Mouse (Mus musculus): Measurements from ENCODE around the gene Fsip1. TPM values are rescaled to one million over a fixed set of nuclear protein-coding genes. Genes with fewer than 3 reads are reported as not detected.

Fsip1 gene
- not detected in 2 replicates for polyA plus RNA-seq (2011; ENCODE audit: insufficient read depth, insufficient read length, low replicate concordance, missing spikeins)

DNA sequence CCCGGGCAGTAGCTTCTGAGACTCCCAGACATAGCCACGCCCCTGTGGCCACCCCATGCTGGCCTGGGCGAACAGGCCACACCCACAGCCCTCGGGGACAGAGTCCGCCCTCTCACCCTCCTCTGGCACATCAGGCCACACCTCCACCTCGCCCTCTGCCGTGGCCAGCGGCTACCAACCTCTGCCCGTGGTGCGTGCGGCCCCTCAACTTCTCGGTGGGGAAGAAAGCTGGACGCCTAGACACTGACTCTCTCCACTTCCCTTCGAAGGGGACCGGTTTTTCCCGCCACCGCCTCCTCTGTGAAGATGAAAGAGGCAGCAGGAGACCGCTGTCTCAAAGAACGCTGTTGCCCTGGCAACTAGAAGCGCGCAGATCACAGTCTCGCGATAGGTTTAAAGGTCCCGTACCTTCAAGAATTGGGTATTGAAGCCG, at the start of gene Fsip1:
Fsip1 (minus strand) TSS at position 346 of the 433 bp plus-strand sequence.
- WGBS = 4% methylated on average over 25 of the region's 25 CpGs
- TF ChIP-seq POLR2A (IDR thresholded peaks at IDR 0.05; ENCODE audit: borderline replicate concordance, control insufficient read depth, low read depth, low read length) (no peak), CTCF (IDR thresholded peaks at IDR 0.05; ENCODE audit: control insufficient read depth, insufficient read depth, low read length) (no peak)
- H3K27ac ChIP-seq (ENCODE audit: control insufficient read depth, insufficient read depth, low read depth, low read length, poor library complexity) = no peak within 1 kb of the TSS
- H3K4me1 ChIP-seq (ENCODE audit: control insufficient read depth, insufficient read depth, low read length) = peaks cover 2% of the 10 kb centered on the region
- peak within 1 kb of the TSS; percentile 71 for H3K4me3 ChIP-seq (replicated peaks; ENCODE audit: control insufficient read depth, low read depth, low read length)

- H3K4me1 ChIP-seq (ENCODE audit: control insufficient read depth, insufficient read depth, low read length) = peaks cover 1% of the 10 kb centered on the region; the same call in 1 of the 2 replicates
- WGBS = 10% methylated on average over 3 of the region's 3 CpGs
- TF ChIP-seq CTCF (IDR thresholded peaks at IDR 0.05; ENCODE audit: control insufficient read depth, insufficient read depth, low read length) (no peak), POLR2A (IDR thresholded peaks at IDR 0.05; ENCODE audit: borderline replicate concordance, control insufficient read depth, low read depth, low read length) (no peak)
- no peak overlapping the region for H3K4me3 ChIP-seq (replicated peaks; ENCODE audit: control insufficient read depth, low read depth, low read length)
- H3K27ac ChIP-seq (ENCODE audit: control insufficient read depth, insufficient read depth, low read depth, low read length, poor library complexity) = no peak overlapping the region
Measured at GRCm38 (mm10) chr2:118306522-118306895, 49.7 kb upstream of the Fsip1 start.

- Histone ChIP-seq H3K4me3 (replicated peaks; ENCODE audit: control insufficient read depth, low read depth, low read length) (no peak overlapping the region), H3K4me1 (ENCODE audit: control insufficient read depth, insufficient read depth, low read length) (peaks cover 1% of the 10 kb centered on the region; the same call in 1 of the 2 replicates), H3K27ac (ENCODE audit: control insufficient read depth, insufficient read depth, low read depth, low read length, poor library complexity) (no peak overlapping the region)
- TF ChIP-seq POLR2A (IDR thresholded peaks at IDR 0.05; ENCODE audit: borderline replicate concordance, control insufficient read depth, low read depth, low read length) (no peak), CTCF (IDR thresholded peaks at IDR 0.05; ENCODE audit: control insufficient read depth, insufficient read depth, low read length) (no peak)
- 61% methylated on average over 7 of the region's 7 CpGs for WGBS
Measured at GRCm38 (mm10) chr2:118305827-118306521, 49.2 kb upstream of the Fsip1 start.

DNA sequence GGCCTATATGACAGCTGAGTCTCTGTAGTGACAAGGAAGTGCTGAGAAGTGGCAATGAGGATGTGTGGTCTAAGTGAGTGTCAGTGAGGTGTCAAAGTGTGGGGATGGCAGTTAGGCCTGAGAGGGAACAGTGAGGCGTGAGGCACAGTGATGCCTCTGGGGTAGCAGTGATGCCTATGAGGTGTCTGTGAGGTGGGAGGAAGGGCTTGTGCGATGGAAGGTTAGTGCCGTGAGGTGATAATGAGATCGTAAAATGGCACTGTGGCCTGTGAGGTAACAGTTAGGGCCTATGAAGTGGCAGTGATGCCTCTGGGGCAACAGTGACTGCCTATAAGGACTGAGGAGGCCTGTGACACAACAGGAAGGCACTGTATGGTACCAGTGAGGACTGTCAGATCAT, 46.7 kb upstream of the Fsip1 start:
- TF ChIP-seq CTCF (IDR thresholded peaks at IDR 0.05; ENCODE audit: control insufficient read depth, insufficient read depth, low read length) (no peak), POLR2A (IDR thresholded peaks at IDR 0.05; ENCODE audit: borderline replicate concordance, control insufficient read depth, low read depth, low read length) (no peak)
- no peak overlapping the region for H3K27ac ChIP-seq (ENCODE audit: control insufficient read depth, insufficient read depth, low read depth, low read length, poor library complexity)
- 80% methylated on average over 4 of the region's 4 CpGs for WGBS
- no peak overlapping the region for H3K4me3 ChIP-seq (replicated peaks; ENCODE audit: control insufficient read depth, low read depth, low read length)
- H3K4me1 ChIP-seq (ENCODE audit: control insufficient read depth, insufficient read depth, low read length) = peaks cover 1% of the 10 kb centered on the region; the same call in 1 of the 2 replicates

DNA sequence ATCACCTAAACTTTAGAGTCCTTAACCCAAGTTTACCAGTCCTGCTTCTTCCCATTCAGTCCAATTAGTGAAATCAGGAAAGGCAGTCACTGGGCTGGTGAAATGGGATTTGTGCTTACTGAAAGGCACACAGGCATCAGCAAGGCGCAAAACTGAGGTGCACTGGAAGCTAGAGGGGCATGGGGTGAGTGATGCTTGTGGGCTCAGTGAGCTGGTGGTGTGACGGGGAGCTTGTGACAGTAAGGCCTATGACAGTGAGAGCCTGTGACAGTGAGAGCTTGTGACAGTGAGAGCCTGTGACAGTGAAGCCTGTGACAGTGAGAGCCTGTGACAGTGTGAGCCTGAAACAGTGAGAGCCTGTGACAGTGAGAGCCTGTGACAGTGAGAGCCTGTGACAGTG, 44.9 kb upstream of the Fsip1 start:
- WGBS = 83% methylated on average over 2 of the region's 2 CpGs

GRCm38 (mm10) chr2:118301041-118301545, 44.3 kb upstream of the Fsip1 start:
- WGBS = 77% methylated on average over 8 of the region's 8 CpGs
- Histone ChIP-seq H3K4me3 (replicated peaks; ENCODE audit: control insufficient read depth, low read depth, low read length) (no peak overlapping the region), H3K27ac (ENCODE audit: control insufficient read depth, insufficient read depth, low read depth, low read length, poor library complexity) (no peak overlapping the region), H3K4me1 (ENCODE audit: control insufficient read depth, insufficient read depth, low read length) (no peaks in the 10 kb centered on the region)
- TF ChIP-seq CTCF (IDR thresholded peaks at IDR 0.05; ENCODE audit: control insufficient read depth, insufficient read depth, low read length) = no peak
- TF ChIP-seq POLR2A (IDR thresholded peaks at IDR 0.05; ENCODE audit: borderline replicate concordance, control insufficient read depth, low read depth, low read length) = no peak

More for the DNA sequence above, 44.9 kb upstream of the Fsip1 start:
- Histone ChIP-seq H3K4me3 (replicated peaks; ENCODE audit: control insufficient read depth, low read depth, low read length) (no peak overlapping the region), H3K4me1 (ENCODE audit: control insufficient read depth, insufficient read depth, low read length) (no peaks in the 10 kb centered on the region), H3K27ac (ENCODE audit: control insufficient read depth, insufficient read depth, low read depth, low read length, poor library complexity) (no peak overlapping the region)
- no peak for TF ChIP-seq CTCF (IDR thresholded peaks at IDR 0.05; ENCODE audit: control insufficient read depth, insufficient read depth, low read length)
- no peak for TF ChIP-seq POLR2A (IDR thresholded peaks at IDR 0.05; ENCODE audit: borderline replicate concordance, control insufficient read depth, low read depth, low read length)

DNA sequence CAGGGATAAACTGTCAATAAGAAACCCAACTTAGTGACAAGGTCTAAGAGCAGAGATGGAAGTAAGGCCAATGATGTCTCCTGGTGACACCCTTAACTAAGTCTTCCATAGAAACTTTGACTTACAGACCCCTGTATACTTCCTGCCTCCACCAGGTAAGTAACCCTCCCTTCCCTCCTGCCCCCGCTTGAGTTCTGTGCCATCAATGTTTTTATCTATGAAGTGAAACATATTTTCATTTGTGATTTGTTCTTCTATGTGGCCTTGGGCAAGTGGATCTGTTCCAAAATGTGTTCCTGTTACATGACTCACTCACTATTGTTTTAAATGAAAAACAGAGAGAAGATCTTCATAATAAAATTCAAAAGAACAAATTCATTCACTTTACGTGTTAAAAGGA, 43.2 kb upstream of the Fsip1 start:
- Histone ChIP-seq H3K27ac (ENCODE audit: control insufficient read depth, insufficient read depth, low read depth, low read length, poor library complexity) (no peak overlapping the region), H3K4me1 (ENCODE audit: control insufficient read depth, insufficient read depth, low read length) (no peaks in the 10 kb centered on the region; the same call in 1 of the 2 replicates), H3K4me3 (replicated peaks; ENCODE audit: control insufficient read depth, low read depth, low read length) (no peak overlapping the region)
- no peak for TF ChIP-seq CTCF (IDR thresholded peaks at IDR 0.05; ENCODE audit: control insufficient read depth, insufficient read depth, low read length)
- no peak for TF ChIP-seq POLR2A (IDR thresholded peaks at IDR 0.05; ENCODE audit: borderline replicate concordance, control insufficient read depth, low read depth, low read length)
- WGBS = 81% methylated on average over 2 of the region's 2 CpGs

- Histone ChIP-seq H3K4me1 (ENCODE audit: control insufficient read depth, insufficient read depth, low read length) (no peaks in the 10 kb centered on the region; the same call in 1 of the 2 replicates), H3K27ac (ENCODE audit: control insufficient read depth, insufficient read depth, low read depth, low read length, poor library complexity) (no peak overlapping the region), H3K4me3 (replicated peaks; ENCODE audit: control insufficient read depth, low read depth, low read length) (no peak overlapping the region)
- no peak for TF ChIP-seq POLR2A (IDR thresholded peaks at IDR 0.05; ENCODE audit: borderline replicate concordance, control insufficient read depth, low read depth, low read length)
- TF ChIP-seq CTCF (IDR thresholded peaks at IDR 0.05; ENCODE audit: control insufficient read depth, insufficient read depth, low read length) = no peak
- WGBS = 82% methylated on average over 4 of the region's 4 CpGs
Measured at GRCm38 (mm10) chr2:118298601-118299000, 41.8 kb upstream of the Fsip1 start.
